Mouse (Mus musculus) heart, embryonic 16.5 days (tissue): Measurements from ENCODE around the gene Hlf. TPM values are rescaled to one million over a fixed set of nuclear protein-coding genes. Genes with fewer than 3 reads are reported as not detected.
A peak's percentile ranks its signal among the peaks of the same experiment; 100 is the strongest.

Experiments
- ATAC-seq: fragments of 200-750 bp; cut with Nextera tagmentation; replicated peaks from 2 replicates; pipeline ENCODE4 v1.8.0; 2017; ENCODE audit warnings: moderate number of reproducible peaks; ENCODE audit not compliant: insufficient read depth, low FRiP score; ENCODE audit errors: extremely low read depth
- H3K27ac ChIP-seq: fragments of 300-500 bp; sonication (generic); 2 replicates; pipeline ENCODE4 v1.5.1; 2014; ENCODE audit warnings: mild to moderate bottlenecking, low read length, control low read depth, moderate library complexity
- H3K27me3 ChIP-seq: fragments of 300-500 bp; sonication (generic); 2 replicates; pipeline ENCODE4 v1.6.1; 2014; ENCODE audit warnings: low read length, mixed read lengths; ENCODE audit not compliant: control insufficient read depth, insufficient read depth
- H3K36me3 ChIP-seq: fragments of 300-500 bp; sonication (generic); 2 replicates; pipeline ENCODE4 v1.6.1; 2014; ENCODE audit not compliant: control insufficient read depth, insufficient read depth
- H3K4me1 ChIP-seq: fragments of 300-500 bp; sonication (generic); 2 replicates; pipeline ENCODE4 v1.6.1; 2014; ENCODE audit warnings: low read length, mixed read lengths; ENCODE audit not compliant: control insufficient read depth, insufficient read depth
- H3K4me2 ChIP-seq: fragments of 300-500 bp; sonication (generic); 2 replicates; pipeline ENCODE4 v1.6.1; 2014; ENCODE audit warnings: low read depth, mild to moderate bottlenecking, control low read depth, low read length
- H3K4me3 ChIP-seq: fragments of 300-500 bp; sonication (generic); 2 replicates; pipeline ENCODE4 v1.5.1; 2014; ENCODE audit warnings: mild to moderate bottlenecking, control low read depth, low read length
- H3K9ac ChIP-seq: fragments of 300-500 bp; sonication (generic); 2 replicates; pipeline ENCODE4 v1.6.1; 2014; ENCODE audit warnings: low read length, control low read depth
- H3K9me3 ChIP-seq: fragments of 300-500 bp; sonication (generic); replicated peaks from 2 replicates; pipeline ENCODE4 v1.6.1; 2016; ENCODE audit warnings: low read length; ENCODE audit not compliant: control insufficient read depth
- whole genome bisulfite sequencing: fragments of 180-500 bp; shearing (Covaris S2); extraction: QIAGEN DNeasy Blood & Tissue Kit; methylation state at CpG from one replicate; pipeline ENCODE4 v1.1.7; 2014; 5-methylcytosine and 5-hydroxymethylcytosine counted together
- polyA plus RNA-seq: library from polyadenylated mRNA; unstranded; fragments of >200 nt; fragmentation: Nextera tagmentation; extraction: Ambion mirVana; gene quantifications from 2 replicates; pipeline ENCODE4 v1.2.1, GENCODE M21; 2015

Hlf gene
- polyA plus RNA-seq, 1 experiment from 2014 or later = 5.3 TPM

GRCm38 (mm10) chr11:90391271-90392185, 833 bp upstream of the Hlf start:
- 24% methylated on average over 14 of the region's 14 CpGs for WGBS
- Histone ChIP-seq H3K4me1 (peaks cover 7% of the 10 kb centered on the region), H3K4me2 (peak overlapping the region; percentile 96), H3K27me3 (peaks cover under 1% of the 10 kb centered on the region; the same call in 1 of the 2 replicates), H3K9me3 (no peaks in the 10 kb centered on the region), H3K4me3 (peak overlapping the region; percentile 67), H3K9ac (peak overlapping the region; percentile 54), H3K36me3 (peaks cover 2% of the 10 kb centered on the region; the same call in 1 of the 2 replicates), H3K27ac (no peak overlapping the region)
- no peak for ATAC-seq

- no peaks in the 10 kb centered on the region for H3K9me3 ChIP-seq
- no peak for ATAC-seq
- peak overlapping the region; percentile 96 for H3K4me2 ChIP-seq
- under 1% methylated on average over 41 of the region's 41 CpGs for WGBS
- H3K27me3 ChIP-seq = peaks cover 3% of the 10 kb centered on the region; the same call in 1 of the 2 replicates
- H3K4me1 ChIP-seq = peaks cover 7% of the 10 kb centered on the region
- peaks cover 3% of the 10 kb centered on the region; the same call in 1 of the 2 replicates for H3K36me3 ChIP-seq
- H3K9ac ChIP-seq = peak overlapping the region; percentile 76
- peak overlapping the region; percentile 67 for H3K4me3 ChIP-seq
- no peak overlapping the region for H3K27ac ChIP-seq
Observed at GRCm38 (mm10) chr11:90389902-90390816, 536 bp downstream of the Hlf start.

GRCm38 (mm10) chr11:90389174-90389901, 1.4 kb downstream of the Hlf start:
- 0 out of 2 replicates have a peak, but pooled peaks have one; percentile 29 for ATAC-seq
- H3K9ac ChIP-seq = peak overlapping the region; percentile 76
- H3K36me3 ChIP-seq = peaks cover 3% of the 10 kb centered on the region; the same call in 1 of the 2 replicates
- H3K27me3 ChIP-seq = peaks cover 3% of the 10 kb centered on the region; the same call in 1 of the 2 replicates
- H3K9me3 ChIP-seq = no peaks in the 10 kb centered on the region
- peak overlapping the region; percentile 96 for H3K4me2 ChIP-seq
- H3K4me3 ChIP-seq = peak overlapping the region; percentile 67
- H3K27ac ChIP-seq = no peak overlapping the region
- H3K4me1 ChIP-seq = peaks cover 7% of the 10 kb centered on the region
- whole genome bisulfite sequencing = under 1% methylated on average over 36 of the region's 36 CpGs

- H3K9me3 ChIP-seq = no peaks in the 10 kb centered on the region
- 62% methylated on average over 32 of the region's 32 CpGs for WGBS
- peak overlapping the region; percentile 96; the same call in 1 of the 2 replicates for H3K4me2 ChIP-seq
- peaks cover 3% of the 10 kb centered on the region; the same call in 1 of the 2 replicates for H3K27me3 ChIP-seq
- peak overlapping the region; percentile 67 for H3K4me3 ChIP-seq
- H3K4me1 ChIP-seq = peaks cover 18% of the 10 kb centered on the region
- H3K9ac ChIP-seq = no peak overlapping the region
- no peak overlapping the region for H3K27ac ChIP-seq
- H3K36me3 ChIP-seq = peaks cover 3% of the 10 kb centered on the region; the same call in 1 of the 2 replicates
- no peak for ATAC-seq
Observed at GRCm38 (mm10) chr11:90387501-90388440, 2.9 kb downstream of the Hlf start.

GRCm38 (mm10) chr11:90382005-90382611, 8.6 kb downstream of the Hlf start:
- peak overlapping the region; percentile 40 for H3K4me2 ChIP-seq
- ATAC-seq = peak; percentile 94
- WGBS = 17% methylated on average over 6 of the region's 6 CpGs
- no peak overlapping the region for H3K4me3 ChIP-seq
- H3K27ac ChIP-seq = peak overlapping the region; percentile 92
- 0 out of 2 replicates have a peak, but pooled peaks cover 3% of the 10 kb centered on the region for H3K36me3 ChIP-seq
- H3K4me1 ChIP-seq = peaks cover 35% of the 10 kb centered on the region
- peak overlapping the region; percentile 48 for H3K9ac ChIP-seq
- 0 out of 2 replicates have a peak, but pooled peaks cover 3% of the 10 kb centered on the region for H3K27me3 ChIP-seq
- no peaks in the 10 kb centered on the region for H3K9me3 ChIP-seq

GRCm38 (mm10) chr11:90381113-90381512, 9.6 kb downstream of the Hlf start:
- Histone ChIP-seq H3K27me3 (no peaks in the 10 kb centered on the region), H3K36me3 (no peaks in the 10 kb centered on the region), H3K4me1 (peaks cover 35% of the 10 kb centered on the region), H3K9me3 (no peaks in the 10 kb centered on the region), H3K27ac (peak overlapping the region; percentile 92), H3K4me2 (no peak overlapping the region), H3K4me3 (no peak overlapping the region), H3K9ac (no peak overlapping the region)
- ATAC-seq = no peak
- 47% methylated on average over 5 of the region's 5 CpGs for WGBS

- Histone ChIP-seq H3K27ac (peak overlapping the region; percentile 92), H3K9ac (no peak overlapping the region), H3K27me3 (no peaks in the 10 kb centered on the region), H3K36me3 (no peaks in the 10 kb centered on the region), H3K9me3 (no peaks in the 10 kb centered on the region), H3K4me1 (peaks cover 35% of the 10 kb centered on the region), H3K4me2 (no peak overlapping the region), H3K4me3 (no peak overlapping the region)
- ATAC-seq = no peak
- 76% methylated on average over 10 of the region's 10 CpGs for WGBS
Observed at GRCm38 (mm10) chr11:90380131-90380685, 10.5 kb downstream of the Hlf start.
